Mouse (Mus musculus): ENCODE results near the gene 1700025G04Rik.

GRCm38 (mm10) chr1:152032144-152032543 is 57.8 kb downstream of the 1700025G04Rik start:
- TF ChIP-seq CTCF (IDR thresholded peaks at IDR 0.05; ENCODE audit: low read depth, low read length) (no peak), GATA1 (IDR thresholded peaks at IDR 0.05; ENCODE audit: borderline replicate concordance, low read length) (no peak), TAL1 (conservative IDR thresholded peaks at IDR 0.05; ENCODE audit: low read depth, low read length) (no peak), GATA2 (IDR thresholded peaks at IDR 0.05; ENCODE audit: borderline replicate concordance, low read depth, low read length) (no peak)

Data from G1E (cell line).